8 mouse cellular contexts compared by ENCODE assay signal in genomic region chr11:98372406-98372805, GRCm38 (mm10). TPM values are rescaled to one million over a fixed set of nuclear protein-coding genes. Genes with fewer than 3 reads are reported as not detected.
A peak's percentile ranks its signal among the peaks of the same experiment; 100 is the strongest.
DNase-seq lines count a peak whose midpoint lies in the region; ATAC-seq lines count a peak whose summit lies in the region.

No protein-coding gene starts in this region.

- H3K36me3 ChIP-seq in midbrain, embryonic 10.5 days = peaks cover 43% of the 10 kb centered on the region
- H3K36me3 ChIP-seq in midbrain, embryonic 15.5 days (replicated peaks) = peaks cover 15% of the 10 kb centered on the region; the same call in 1 of the 2 replicates
- H3K36me3 ChIP-seq in heart, embryonic 11.5 days (ENCODE audit: control insufficient read depth, insufficient read depth, low read length) = peaks cover 13% of the 10 kb centered on the region
- H3K36me3 ChIP-seq in neural tube, embryonic 13.5 days = peaks cover 30% of the 10 kb centered on the region

- peak overlapping the region; percentile 92 for H3K27ac ChIP-seq in midbrain, embryonic 10.5 days (replicated peaks)
- no peak overlapping the region for H3K27ac ChIP-seq in midbrain, embryonic 15.5 days
- peak overlapping the region; percentile 37 for H3K27ac ChIP-seq in heart, embryonic 11.5 days (ENCODE audit: low read depth, low read length)
- H3K27ac ChIP-seq in neural tube, embryonic 13.5 days (replicated peaks) = 0 out of 2 replicates have a peak overlapping the region, but pooled peaks have one; percentile 52

- peak; percentile 75 for DNase-seq in midbrain, embryonic 10.5 days (ENCODE audit: low spot score)
- peak; percentile 81 for DNase-seq in R1 (ENCODE audit: low read depth, low spot score)
- DNase-seq in cerebellum, postnatal 36 days = peak; percentile 70 to 71
- DNase-seq in kidney, postnatal 4 days = peak; percentile 71 to 80
- no peak for DNase-seq in ovary, postnatal 10 days (ENCODE audit: low spot score)

- no peaks in the 10 kb centered on the region for H3K9me3 ChIP-seq in midbrain, embryonic 10.5 days (replicated peaks)
- no peaks in the 10 kb centered on the region for H3K9me3 ChIP-seq in midbrain, embryonic 15.5 days
- no peaks in the 10 kb centered on the region for H3K9me3 ChIP-seq in heart, embryonic 11.5 days (replicated peaks; ENCODE audit: control insufficient read depth, low read length)
- H3K9me3 ChIP-seq in neural tube, embryonic 13.5 days = no peaks in the 10 kb centered on the region

- no peaks in the 10 kb centered on the region for H3K27me3 ChIP-seq in midbrain, embryonic 10.5 days (ENCODE audit: low read depth, poor library complexity, severe bottlenecking)
- H3K27me3 ChIP-seq in midbrain, embryonic 15.5 days (replicated peaks) = no peaks in the 10 kb centered on the region
- no peaks in the 10 kb centered on the region for H3K27me3 ChIP-seq in heart, embryonic 11.5 days (ENCODE audit: control insufficient read depth, insufficient read depth, low read length)
- no peaks in the 10 kb centered on the region for H3K27me3 ChIP-seq in neural tube, embryonic 13.5 days

- no peak overlapping the region for H3K9ac ChIP-seq in midbrain, embryonic 15.5 days
- no peak overlapping the region for H3K9ac ChIP-seq in heart, embryonic 11.5 days (ENCODE audit: low read depth, low read length)
- H3K9ac ChIP-seq in neural tube, embryonic 13.5 days = no peak overlapping the region

- ATAC-seq in midbrain, embryonic 15.5 days (replicated peaks) = no peak
- ATAC-seq in heart, embryonic 11.5 days (replicated peaks; ENCODE audit: insufficient number of reproducible peaks, low FRiP score, low TSS enrichment) = no peak
- ATAC-seq in neural tube, embryonic 13.5 days (ENCODE audit: low read depth) = no peak

- peaks cover 44% of the 10 kb centered on the region for H3K4me1 ChIP-seq in midbrain, embryonic 10.5 days
- peaks cover 23% of the 10 kb centered on the region for H3K4me1 ChIP-seq in midbrain, embryonic 15.5 days
- peaks cover 79% of the 10 kb centered on the region for H3K4me1 ChIP-seq in heart, embryonic 11.5 days (ENCODE audit: control insufficient read depth, insufficient read depth, low read length)
- H3K4me1 ChIP-seq in neural tube, embryonic 13.5 days (replicated peaks) = peaks cover 22% of the 10 kb centered on the region

- peak overlapping the region; percentile 49 for H3K4me3 ChIP-seq in midbrain, embryonic 10.5 days
- H3K4me3 ChIP-seq in midbrain, embryonic 15.5 days = no peak overlapping the region
- peak overlapping the region; percentile 14 for H3K4me3 ChIP-seq in heart, embryonic 11.5 days (ENCODE audit: low read depth, low read length)
- no peak overlapping the region for H3K4me3 ChIP-seq in neural tube, embryonic 13.5 days

- 4% methylated on average over 2 of the region's 2 CpGs for WGBS in midbrain, embryonic 10.5 days
- WGBS in midbrain, embryonic 15.5 days = 5% methylated on average over 2 of the region's 2 CpGs
- WGBS in heart, embryonic 11.5 days (ENCODE audit: insufficient replicate concordance) = 22% methylated on average over 2 of the region's 2 CpGs
- 5% methylated on average over 2 of the region's 2 CpGs for WGBS in neural tube, embryonic 13.5 days

- H3K4me2 ChIP-seq in midbrain, embryonic 15.5 days = no peak overlapping the region
- H3K4me2 ChIP-seq in heart, embryonic 11.5 days = peak overlapping the region; percentile 46
- H3K4me2 ChIP-seq in neural tube, embryonic 13.5 days = 0 out of 2 replicates have a peak overlapping the region, but pooled peaks have one; percentile 14

RNA-seq across cellular contexts. Expression of gene Tcap, which starts 11.2 kb away (rescaled TPM):
- polyA plus RNA-seq in midbrain, embryonic 10.5 days (2016; fragmentation: Nextera tagmentation; extraction: Ambion mirVana) = 0.19 TPM in 1 of 2 replicates, not detected in the other
- 0.43 TPM in 1 of 2 replicates, not detected in the other for polyA plus RNA-seq in midbrain, embryonic 15.5 days (2015; fragmentation: Nextera tagmentation; extraction: Ambion mirVana)
- polyA plus RNA-seq in heart, embryonic 11.5 days (2014; fragmentation: Nextera tagmentation; extraction: Ambion mirVana) = 149 and 151 TPM in 2 replicates
- polyA plus RNA-seq in neural tube, embryonic 13.5 days (2015; fragmentation: Nextera tagmentation; extraction: Ambion mirVana) = 0.42 and 2.1 TPM in 2 replicates

RNA-seq across cellular contexts. Expression of gene Pnmt, which starts 13.8 kb away (rescaled TPM):
- not detected in 2 replicates for polyA plus RNA-seq in midbrain, embryonic 10.5 days (2016; fragmentation: Nextera tagmentation; extraction: Ambion mirVana)
- 1.2 and 1.3 TPM in 2 replicates for polyA plus RNA-seq in midbrain, embryonic 15.5 days (2015; fragmentation: Nextera tagmentation; extraction: Ambion mirVana)
- 3.9 and 4.8 TPM in 2 replicates for polyA plus RNA-seq in heart, embryonic 11.5 days (2014; fragmentation: Nextera tagmentation; extraction: Ambion mirVana)
- 0.73 and 0.79 TPM in 2 replicates for polyA plus RNA-seq in neural tube, embryonic 13.5 days (2015; fragmentation: Nextera tagmentation; extraction: Ambion mirVana)

RNA-seq across cellular contexts. Expression of gene Stard3, which starts 14.2 kb away (rescaled TPM):
- polyA plus RNA-seq in midbrain, embryonic 10.5 days (2016; fragmentation: Nextera tagmentation; extraction: Ambion mirVana) = 54.5 and 55.6 TPM in 2 replicates
- 38.2 and 44.6 TPM in 2 replicates for polyA plus RNA-seq in midbrain, embryonic 15.5 days (2015; fragmentation: Nextera tagmentation; extraction: Ambion mirVana)
- polyA plus RNA-seq in heart, embryonic 11.5 days (2014; fragmentation: Nextera tagmentation; extraction: Ambion mirVana) = 39.6 and 40.6 TPM in 2 replicates
- polyA plus RNA-seq in neural tube, embryonic 13.5 days (2015; fragmentation: Nextera tagmentation; extraction: Ambion mirVana) = 39.7 and 41.1 TPM in 2 replicates

RNA-seq across cellular contexts. Expression of gene Ppp1r1b, which starts 24.2 kb away (rescaled TPM):
- polyA plus RNA-seq in midbrain, embryonic 10.5 days (2016; fragmentation: Nextera tagmentation; extraction: Ambion mirVana) = 1.0 and 1.6 TPM in 2 replicates
- 2.0 and 4.0 TPM in 2 replicates for polyA plus RNA-seq in midbrain, embryonic 15.5 days (2015; fragmentation: Nextera tagmentation; extraction: Ambion mirVana)
- 13.6 and 15.3 TPM in 2 replicates for polyA plus RNA-seq in heart, embryonic 11.5 days (2014; fragmentation: Nextera tagmentation; extraction: Ambion mirVana)
- polyA plus RNA-seq in neural tube, embryonic 13.5 days (2015; fragmentation: Nextera tagmentation; extraction: Ambion mirVana) = 1.7 and 2.1 TPM in 2 replicates

RNA-seq across cellular contexts. Expression of gene Pgap3, which starts 27.9 kb away (rescaled TPM):
- polyA plus RNA-seq in midbrain, embryonic 10.5 days (2016; fragmentation: Nextera tagmentation; extraction: Ambion mirVana) = 8.8 and 10.1 TPM in 2 replicates
- 9.6 and 9.9 TPM in 2 replicates for polyA plus RNA-seq in midbrain, embryonic 15.5 days (2015; fragmentation: Nextera tagmentation; extraction: Ambion mirVana)
- 10.6 and 13.7 TPM in 2 replicates for polyA plus RNA-seq in heart, embryonic 11.5 days (2014; fragmentation: Nextera tagmentation; extraction: Ambion mirVana)
- 7.4 and 8.7 TPM in 2 replicates for polyA plus RNA-seq in neural tube, embryonic 13.5 days (2015; fragmentation: Nextera tagmentation; extraction: Ambion mirVana)

Comparison
In these comparisons a context has a peak if more than half of its experiments do, and no peak if none do; other contexts are left out.
1. H3K4me3 ChIP-seq: peak in midbrain, embryonic 10.5 days (single experiment) and heart, embryonic 11.5 days (single experiment); none in midbrain, embryonic 15.5 days (single experiment) and neural tube, embryonic 13.5 days (single experiment).
2. RNA of gene Tcap, which starts 11.2 kb away (polyA plus RNA-seq): 149 to 151 TPM in heart, embryonic 11.5 days; 0.42 to 2.1 TPM in neural tube, embryonic 13.5 days, 0.19 TPM in midbrain, embryonic 10.5 days and 0.43 TPM in midbrain, embryonic 15.5 days; every median in the first group is over 10 times any median in the second.